Comparison of ENCODE assay signal across 12 mouse cellular contexts in the genomic region with DNA sequence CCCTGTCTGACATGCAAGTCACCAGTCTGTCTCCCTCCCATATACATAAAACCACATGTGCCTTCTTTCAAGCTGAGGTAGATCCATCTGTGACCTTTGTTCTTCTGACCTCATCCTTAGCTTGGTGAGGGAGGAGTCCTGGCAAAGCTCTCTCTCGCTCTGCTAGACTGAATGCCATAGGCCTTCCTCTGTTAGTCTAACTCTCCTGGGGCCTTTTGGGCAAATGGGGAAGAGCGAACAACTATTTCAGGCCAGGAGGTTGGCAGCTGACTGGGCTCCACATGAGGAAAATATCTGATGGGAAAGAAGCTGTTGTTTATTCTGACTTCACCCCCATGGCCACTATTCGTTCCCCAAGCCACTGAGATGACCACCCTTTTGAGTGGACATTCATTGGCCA. TPM values are rescaled to one million over a fixed set of nuclear protein-coding genes. Genes with fewer than 3 reads are reported as not detected.
DNase-seq lines count a peak whose midpoint lies in the region; ATAC-seq and TF ChIP-seq lines count a peak whose summit lies in the region.
"Had no signal": no experiment of that assay in that cellular context is flagged by ENCODE, and none has a peak within 500 bp of the region (broad histone marks: within the 10 kb centered on the region; RNA-seq: fewer than 3 reads in every experiment).

No protein-coding gene starts in this region.

- no peak overlapping the region for H3K4me3 ChIP-seq in heart, embryonic 15.5 days
- no peak overlapping the region for H3K4me3 ChIP-seq in macrophage (ENCODE audit: inconsistent target)
- H3K4me3 ChIP-seq in midbrain, embryonic 14.5 days (replicated peaks; ENCODE audit: low read depth, low read length) = no peak overlapping the region
- no peak overlapping the region for H3K4me3 ChIP-seq in lung, adult 2 months (replicated peaks; ENCODE audit: extremely low read depth, low read depth, low read length)
- H3K4me3 ChIP-seq: embryonic facial prominence, embryonic 15.5 days; hindbrain, embryonic 10.5 days had no signal

- no peak for ATAC-seq in heart, embryonic 15.5 days (replicated peaks; ENCODE audit: insufficient number of reproducible peaks, insufficient read depth, low FRiP score, low read depth)
- ATAC-seq in midbrain, embryonic 14.5 days (ENCODE audit: low FRiP score, low TSS enrichment) = no peak

- no peaks in the 10 kb centered on the region for H3K79me2 ChIP-seq in macrophage (ENCODE audit: inconsistent target)

- H3K9me3 ChIP-seq in heart, embryonic 15.5 days (replicated peaks) = no peaks in the 10 kb centered on the region
- H3K9me3 ChIP-seq in midbrain, embryonic 14.5 days (ENCODE audit: control insufficient read depth, low read length) = no peaks in the 10 kb centered on the region
- H3K9me3 ChIP-seq: embryonic facial prominence, embryonic 15.5 days; hindbrain, embryonic 10.5 days had no signal

- H3K36me3 ChIP-seq in heart, embryonic 15.5 days = no peaks in the 10 kb centered on the region
- H3K36me3 ChIP-seq in macrophage (ENCODE audit: inconsistent target) = no peaks in the 10 kb centered on the region
- H3K36me3 ChIP-seq in midbrain, embryonic 14.5 days (ENCODE audit: control insufficient read depth, insufficient read depth, low read length) = 0 out of 2 replicates have a peak, but pooled peaks cover 2% of the 10 kb centered on the region
- H3K36me3 ChIP-seq: embryonic facial prominence, embryonic 15.5 days had no signal

- peak overlapping the region; percentile 53 for H3K27ac ChIP-seq in heart, embryonic 15.5 days
- H3K27ac ChIP-seq in macrophage = peak overlapping the region; percentile 75
- H3K27ac ChIP-seq in midbrain, embryonic 14.5 days (replicated peaks; ENCODE audit: low read depth, low read length) = no peak overlapping the region
- H3K27ac ChIP-seq: embryonic facial prominence, embryonic 15.5 days had no signal

- no peak for TF ChIP-seq CTCF in lung, adult 2 months (IDR thresholded peaks at IDR 0.05; ENCODE audit: insufficient read depth, low read length)

- H3K27me3 ChIP-seq in heart, embryonic 15.5 days = no peaks in the 10 kb centered on the region
- no peaks in the 10 kb centered on the region for H3K27me3 ChIP-seq in midbrain, embryonic 14.5 days (ENCODE audit: control insufficient read depth, insufficient read depth, low read length)
- H3K27me3 ChIP-seq: embryonic facial prominence, embryonic 15.5 days had no signal

- peaks cover 64% of the 10 kb centered on the region for H3K4me1 ChIP-seq in heart, embryonic 15.5 days (replicated peaks)
- no peaks in the 10 kb centered on the region for H3K4me1 ChIP-seq in midbrain, embryonic 14.5 days (ENCODE audit: control insufficient read depth, insufficient read depth, low read length)
- peaks cover 6% of the 10 kb centered on the region; the same call in 1 of the 2 replicates for H3K4me1 ChIP-seq in lung, adult 2 months (ENCODE audit: control insufficient read depth, insufficient read depth, low read length)

- no peak overlapping the region for H3K9ac ChIP-seq in heart, embryonic 15.5 days
- H3K9ac ChIP-seq in midbrain, embryonic 14.5 days (replicated peaks; ENCODE audit: low read length) = no peak overlapping the region
- H3K9ac ChIP-seq: embryonic facial prominence, embryonic 15.5 days had no signal

- no peak for TF ChIP-seq POLR2A in lung, adult 2 months (IDR thresholded peaks at IDR 0.05; ENCODE audit: borderline replicate concordance, extremely low read depth, low read depth, low read length)

- no peak overlapping the region for H3K4me2 ChIP-seq in heart, embryonic 15.5 days
- no peak overlapping the region for H3K4me2 ChIP-seq in midbrain, embryonic 14.5 days (ENCODE audit: low read length)
- H3K4me2 ChIP-seq: embryonic facial prominence, embryonic 15.5 days had no signal

- intact Hi-C loops in heart, postnatal 36 days (cut with DNase I) = no loop called here

- DNase-seq in heart, postnatal 36 days = no peak
- peak; percentile 60 for DNase-seq in adrenal gland, postnatal 10 days
- peak; percentile 26 for DNase-seq in heart, postnatal 4 days
- no peak for DNase-seq in midbrain, embryonic 14.5 days
- no peak for DNase-seq in lung, adult 2 months
- DNase-seq in thymus, postnatal 0 days (ENCODE audit: low spot score) = no peak
- DNase-seq: cerebellum, adult 11 months; retina, postnatal 1 day had no signal

- WGBS in heart, embryonic 15.5 days = 69% methylated on average over 3 of the region's 3 CpGs
- 91% methylated on average over 3 of the region's 3 CpGs for WGBS in macrophage (ENCODE audit: missing documents)
- WGBS in midbrain, embryonic 14.5 days = 80% methylated on average over 3 of the region's 3 CpGs
- 68% methylated on average over 3 of the region's 3 CpGs for whole genome bisulfite sequencing in lung, adult 2 months

RNA-seq across cellular contexts. Expression of a gene that starts 59.9 kb away (rescaled TPM):
- 4.6 and 6.2 TPM in 2 replicates for polyA plus RNA-seq in heart, embryonic 15.5 days (2015; fragmentation: Nextera tagmentation; extraction: Ambion mirVana)
- 10 to 100 TPM; 24.1 to 31.9 TPM for total RNA-seq in heart, postnatal 36 days (2021)
- total RNA-seq in adrenal gland, postnatal 10 days (2021) = 10 to 100 TPM; 14.2 to 16.8 TPM
- total RNA-seq in heart, postnatal 4 days (2021) = 10 to 100 TPM; 23.7 to 24.7 TPM
- 100 to 1,000 TPM in 11 of 26 experiments, 10 to 100 TPM in 15; 22.7 to 431 (median 83.1) TPM for total RNA-seq in macrophage (2018; cell fraction: chromatin; rRNA removed)
- 10 to 100 TPM in 13 of 26 experiments, 1 to 10 TPM in 13; 3.8 to 30.4 (median 11.1) TPM for total RNA-seq in macrophage (2018; cell fraction: cytosol; rRNA removed)
- total RNA-seq in macrophage (2018; cell fraction: nucleus; rRNA removed) = 100 to 1,000 TPM in 7 of 26 experiments, 10 to 100 TPM in 19; 13.3 to 212 (median 58.5) TPM
- polyA plus RNA-seq in macrophage (2018) = 6.9 to 10.3 TPM (median 7.1 TPM) in 3 replicates
- 21.2 and 24.1 TPM in 2 replicates for polyA plus RNA-seq in midbrain, embryonic 14.5 days (2014; fragmentation: Nextera tagmentation; extraction: Ambion mirVana)
- polyA plus RNA-seq in lung, adult 2 months (2012; rRNA removed) = 12.0 and 12.8 TPM in 2 replicates
- polyA plus RNA-seq in thymus, postnatal 0 days (2015; fragmentation: Nextera tagmentation; extraction: Ambion mirVana) = 0.87 and 0.95 TPM in 2 replicates

Comparison
In these comparisons a context has a peak if more than half of its experiments do, and no peak if none do; other contexts are left out.
1. DNase-seq: peak in adrenal gland, postnatal 10 days (single experiment) and heart, postnatal 4 days (single experiment); none in heart, postnatal 36 days (0 of 2), midbrain, embryonic 14.5 days (single experiment), lung, adult 2 months (single experiment) and thymus, postnatal 0 days (single experiment).